Mouse (Mus musculus) lung, adult 2 months (tissue): ENCODE measurements around the gene Cops3. TPM values are rescaled to one million over a fixed set of nuclear protein-coding genes. Genes with fewer than 3 reads are reported as not detected.

Source experiments
- DNase-seq: peaks from one replicate; pipeline ENCODE4 v3.0.0; 2022
- H3K4me1 ChIP-seq: fragments of 200-500 bp; 2 replicates; pipeline ENCODE4 v1.6.1; 2011; ENCODE audit warnings: low read length; ENCODE audit not compliant: control insufficient read depth, insufficient read depth
- H3K4me3 ChIP-seq: fragments of 200-500 bp; replicated peaks from 2 replicates; pipeline ENCODE3; 2011; ENCODE audit warnings: low read depth, mild to moderate bottlenecking, control low read depth, low read length; ENCODE audit errors: extremely low read depth
- CTCF ChIP-seq: fragments of 200-500 bp; IDR thresholded peaks from 2 replicates; pipeline ENCODE4 v1.5.1; 2011; ENCODE audit warnings: mild to moderate bottlenecking, low read length, control low read depth; ENCODE audit not compliant: insufficient read depth
- POLR2A ChIP-seq: fragments of 200-500 bp; IDR thresholded peaks from 2 replicates; pipeline ENCODE4 v1.6.1; 2011; ENCODE audit warnings: low read depth, mild to moderate bottlenecking, control low read depth, low read length, borderline replicate concordance; ENCODE audit errors: extremely low read depth
- WGBS: fragments of 180-500 bp; shearing (Covaris S2); methylation state at CpG from one replicate; pipeline ENCODE4 v1.1.7; 2018; 5-methylcytosine and 5-hydroxymethylcytosine counted together
- polyA plus RNA-seq: library from polyadenylated mRNA; depleted of rRNA; stranded (reverse); fragments of >200 nt; gene quantifications from 2 replicates; pipeline ENCODE4 v1.2.3, GENCODE M21; 2012; rRNA removed

Gene Cops3
- polyA plus RNA-seq = 12.3 and 17.7 TPM in 2 replicates

GRCm38 (mm10) chr11:59839459-59840126 lies at the start of gene Cops3:
TSS of gene Cops3 (minus strand) at chr11:59839838.
- WGBS = under 1% methylated on average over 43 of the region's 43 CpGs
- Histone ChIP-seq H3K4me3 (peak within 1 kb of the TSS; percentile 98), H3K4me1 (peaks cover 9% of the 10 kb centered on the region)
- DNase-seq = peak; percentile 91
- TF ChIP-seq CTCF (no peak), POLR2A (peak; percentile 66; the same call in 1 of the 2 replicates)

GRCm38 (mm10) chr11:59888151-59888550 lies 48.5 kb upstream of the Cops3 start:
- H3K4me3 ChIP-seq = no peak overlapping the region
- H3K4me1 ChIP-seq = no peaks in the 10 kb centered on the region; the same call in 1 of the 2 replicates
- no peak for TF ChIP-seq POLR2A
- TF ChIP-seq CTCF = no peak
- DNase-seq = no peak
- 69% methylated on average over 5 of the region's 5 CpGs for WGBS

GRCm38 (mm10) chr11:59886952-59887351 lies 47.3 kb upstream of the Cops3 start:
- no peak for TF ChIP-seq CTCF
- no peak for TF ChIP-seq POLR2A
- DNase-seq = no peak
- Histone ChIP-seq H3K4me3 (no peak overlapping the region), H3K4me1 (no peaks in the 10 kb centered on the region; the same call in 1 of the 2 replicates)
- 79% methylated on average over 1 of the region's 1 CpGs for WGBS

- TF ChIP-seq POLR2A (no peak), CTCF (0 out of 2 replicates have a peak, but pooled peaks have one; percentile 9)
- H3K4me3 ChIP-seq = no peak overlapping the region
- H3K4me1 ChIP-seq = no peaks in the 10 kb centered on the region; the same call in 1 of the 2 replicates
- DNase-seq = no peak
- 24% methylated on average over 17 of the region's 17 CpGs for WGBS
Measured at GRCm38 (mm10) chr11:59885217-59885986, 45.8 kb upstream of the Cops3 start.

GRCm38 (mm10) chr11:59880031-59880430 lies 40.4 kb upstream of the Cops3 start:
- Histone ChIP-seq H3K4me3 (no peak overlapping the region), H3K4me1 (no peaks in the 10 kb centered on the region)
- WGBS = 19% methylated on average over 2 of the region's 2 CpGs
- TF ChIP-seq POLR2A = no peak
- peak; percentile 93 for TF ChIP-seq CTCF
- peak; percentile 76 for DNase-seq

GRCm38 (mm10) chr11:59872124-59872523 lies 32.5 kb upstream of the Cops3 start:
- Histone ChIP-seq H3K4me1 (no peaks in the 10 kb centered on the region), H3K4me3 (no peak overlapping the region)
- TF ChIP-seq POLR2A = no peak
- TF ChIP-seq CTCF = no peak
- no peak for DNase-seq
- WGBS = 75% methylated on average over 8 of the region's 8 CpGs

- Histone ChIP-seq H3K4me1 (no peaks in the 10 kb centered on the region), H3K4me3 (no peak overlapping the region)
- WGBS = 82% methylated on average over 6 of the region's 6 CpGs
- TF ChIP-seq CTCF (no peak), POLR2A (no peak)
- no peak for DNase-seq
Measured at GRCm38 (mm10) chr11:59864316-59864715, 24.7 kb upstream of the Cops3 start.

- H3K4me3 ChIP-seq = no peak overlapping the region
- no peak for DNase-seq
- no peaks in the 10 kb centered on the region for H3K4me1 ChIP-seq
- TF ChIP-seq POLR2A = no peak
- TF ChIP-seq CTCF = no peak
- WGBS = 90% methylated on average over 11 of the region's 11 CpGs
Measured at GRCm38 (mm10) chr11:59860467-59860866, 20.8 kb upstream of the Cops3 start.

GRCm38 (mm10) chr11:59852865-59853264 lies 13.2 kb upstream of the Cops3 start:
- Histone ChIP-seq H3K4me3 (no peak overlapping the region), H3K4me1 (no peaks in the 10 kb centered on the region)
- 65% methylated on average over 3 of the region's 3 CpGs for WGBS
- TF ChIP-seq CTCF (no peak), POLR2A (no peak)
- DNase-seq = no peak
